Mouse (Mus musculus) ES-CJ7 (cell line): ENCODE measurements around the gene Nup85.

Experiments used
- DNase-seq: peaks from one replicate; pipeline ENCODE4 v3.0.0; 2011; ENCODE audit warnings: low read depth, low spot score

The Nup85 gene

GRCm38 (mm10) chr11:115632247-115632646 lies 68.0 kb downstream of the Nup85 start:
- DNase-seq = no peak

GRCm38 (mm10) chr11:115632862-115633261 lies 68.6 kb downstream of the Nup85 start:
- DNase-seq = no peak
